Mouse (Mus musculus) midbrain, embryonic 11.5 days (tissue): Measurements from ENCODE around the gene Olfr1411. TPM values are rescaled to one million over a fixed set of nuclear protein-coding genes. Genes with fewer than 3 reads are reported as not detected.

Experiments used
- ATAC-seq: fragments of 200-750 bp; cut with Nextera tagmentation; 2 replicates; pipeline ENCODE4 v1.8.0; 2017; ENCODE audit warnings: moderate TSS enrichment, moderate library complexity; ENCODE audit not compliant: low FRiP score
- DNase-seq: peaks from one replicate; pipeline ENCODE4 v3.0.0; 2015; ENCODE audit warnings: low spot score; ENCODE audit errors: missing footprints
- H3K27ac ChIP-seq: fragments of 300-500 bp; sonication (generic); 2 replicates; pipeline ENCODE4 v1.5.1; 2014; ENCODE audit warnings: low read depth, low read length
- H3K27me3 ChIP-seq: fragments of 300-500 bp; sonication (generic); 2 replicates; pipeline ENCODE4 v1.6.1; 2014; ENCODE audit warnings: mild to moderate bottlenecking, low read length, moderate library complexity, mixed read lengths; ENCODE audit not compliant: control insufficient read depth, insufficient read depth
- H3K36me3 ChIP-seq: fragments of 300-500 bp; sonication (generic); 2 replicates; pipeline ENCODE4 v1.6.1; 2014; ENCODE audit warnings: mild to moderate bottlenecking, low read length, moderate library complexity, mixed read lengths; ENCODE audit not compliant: control insufficient read depth, insufficient read depth
- H3K4me1 ChIP-seq: fragments of 300-500 bp; sonication (generic); 2 replicates; pipeline ENCODE4 v1.6.1; 2014; ENCODE audit warnings: low read length; ENCODE audit not compliant: control insufficient read depth, insufficient read depth
- H3K4me2 ChIP-seq: fragments of 300-500 bp; sonication (generic); 2 replicates; pipeline ENCODE4 v1.6.1; 2014; ENCODE audit warnings: mild to moderate bottlenecking, moderate library complexity
- H3K4me3 ChIP-seq: fragments of 300-500 bp; sonication (generic); 2 replicates; pipeline ENCODE4 v1.5.1; 2014; ENCODE audit warnings: low read depth, low read length
- H3K9ac ChIP-seq: fragments of 300-500 bp; sonication (generic); 2 replicates; pipeline ENCODE4 v1.6.1; 2014; ENCODE audit warnings: low read length
- H3K9me3 ChIP-seq: fragments of 300-500 bp; sonication (generic); 2 replicates; pipeline ENCODE4 v1.6.1; 2016; ENCODE audit warnings: low read length; ENCODE audit not compliant: control insufficient read depth
- WGBS: fragments of 180-500 bp; shearing (Covaris S2); extraction: QIAGEN DNeasy Blood & Tissue Kit; methylation state at CpG from one replicate; pipeline ENCODE4 v1.1.7; 2014; 5-methylcytosine and 5-hydroxymethylcytosine counted together
- polyA plus RNA-seq: library from polyadenylated mRNA; unstranded; fragments of >200 nt; fragmentation: Nextera tagmentation; extraction: Ambion mirVana; gene quantifications from 2 replicates; pipeline ENCODE4 v1.2.1, GENCODE M21; 2014

Gene Olfr1411
- not detected in 2 replicates for polyA plus RNA-seq

- H3K9me3 ChIP-seq = no peaks in the 10 kb centered on the region
- no peak within 1 kb of the TSS for H3K27ac ChIP-seq
- no peak within 1 kb of the TSS for H3K9ac ChIP-seq
- no peak within 1 kb of the TSS for H3K4me2 ChIP-seq
- ATAC-seq (no peak), DNase-seq (no peak)
- no peaks in the 10 kb centered on the region for H3K27me3 ChIP-seq
- H3K36me3 ChIP-seq = no peaks in the 10 kb centered on the region
- no peaks in the 10 kb centered on the region for H3K4me1 ChIP-seq
- H3K4me3 ChIP-seq = no peak within 1 kb of the TSS
Measured at GRCm38 (mm10) chr1:92594111-92594510, at the start of gene Olfr1411. TSS of gene Olfr1411 (plus strand) at chr1:92594411.

GRCm38 (mm10) chr1:92545929-92546328 is 48.3 kb upstream of the Olfr1411 start:
- no peaks in the 10 kb centered on the region for H3K27me3 ChIP-seq
- H3K4me3 ChIP-seq = no peak overlapping the region
- 74% methylated on average over 2 of the region's 2 CpGs for WGBS
- no peak overlapping the region for H3K4me2 ChIP-seq
- DNase-seq (no peak), ATAC-seq (no peak)
- H3K9ac ChIP-seq = no peak overlapping the region
- no peaks in the 10 kb centered on the region for H3K9me3 ChIP-seq
- no peaks in the 10 kb centered on the region for H3K36me3 ChIP-seq
- H3K27ac ChIP-seq = no peak overlapping the region
- H3K4me1 ChIP-seq = no peaks in the 10 kb centered on the region

GRCm38 (mm10) chr1:92571022-92571421 is 23.2 kb upstream of the Olfr1411 start, which contains the start of gene Olfr1413:
TSS of gene Olfr1413 (plus strand) at chr1:92571322.
- Histone ChIP-seq H3K9ac (no peak within 1 kb of the TSS), H3K36me3 (no peaks in the 10 kb centered on the region), H3K4me3 (no peak within 1 kb of the TSS), H3K4me1 (no peaks in the 10 kb centered on the region), H3K27me3 (no peaks in the 10 kb centered on the region), H3K4me2 (no peak within 1 kb of the TSS), H3K27ac (no peak within 1 kb of the TSS), H3K9me3 (no peaks in the 10 kb centered on the region)
- DNase-seq (no peak), ATAC-seq (no peak)
- 91% methylated on average over 3 of the region's 3 CpGs for WGBS

- no peak for ATAC-seq
- no peak for DNase-seq
- 87% methylated on average over 2 of the region's 2 CpGs for WGBS
- no peak within 1 kb of the TSS for H3K4me2 ChIP-seq
- no peaks in the 10 kb centered on the region for H3K9me3 ChIP-seq
- H3K27me3 ChIP-seq = no peaks in the 10 kb centered on the region
- H3K4me3 ChIP-seq = no peak within 1 kb of the TSS
- no peaks in the 10 kb centered on the region for H3K4me1 ChIP-seq
- no peaks in the 10 kb centered on the region for H3K36me3 ChIP-seq
- H3K9ac ChIP-seq = no peak within 1 kb of the TSS
- no peak within 1 kb of the TSS for H3K27ac ChIP-seq
Measured at GRCm38 (mm10) chr1:92585479-92585878, 8.7 kb upstream of the Olfr1411 start, which contains the start of gene Olfr1412. TSS of gene Olfr1412 (plus strand) at chr1:92585779.

GRCm38 (mm10) chr1:92596019-92596418 is 1.8 kb downstream of the Olfr1411 start:
- H3K4me1 ChIP-seq = no peaks in the 10 kb centered on the region
- DNase-seq = no peak
- H3K9me3 ChIP-seq = no peaks in the 10 kb centered on the region
- no peaks in the 10 kb centered on the region for H3K27me3 ChIP-seq
- no peak overlapping the region for H3K27ac ChIP-seq
- 85% methylated on average over 3 of the region's 3 CpGs for WGBS
- no peak overlapping the region for H3K4me2 ChIP-seq
- no peak overlapping the region for H3K9ac ChIP-seq
- no peak for ATAC-seq
- no peaks in the 10 kb centered on the region for H3K36me3 ChIP-seq
- H3K4me3 ChIP-seq = no peak overlapping the region

GRCm38 (mm10) chr1:92605482-92605881 is 11.3 kb downstream of the Olfr1411 start, which contains the start of gene Olfr1410:
TSS of gene Olfr1410 (plus strand) at chr1:92605782.
- no peak within 1 kb of the TSS for H3K4me3 ChIP-seq
- H3K9ac ChIP-seq = no peak within 1 kb of the TSS
- H3K9me3 ChIP-seq = no peaks in the 10 kb centered on the region
- WGBS = 80% methylated on average over 1 of the region's 1 CpGs
- H3K27me3 ChIP-seq = no peaks in the 10 kb centered on the region
- no peak within 1 kb of the TSS for H3K4me2 ChIP-seq
- H3K36me3 ChIP-seq = no peaks in the 10 kb centered on the region
- DNase-seq (no peak), ATAC-seq (no peak)
- no peak within 1 kb of the TSS for H3K27ac ChIP-seq
- no peaks in the 10 kb centered on the region for H3K4me1 ChIP-seq

- H3K36me3 ChIP-seq = no peaks in the 10 kb centered on the region
- 79% methylated on average over 4 of the region's 4 CpGs for WGBS
- ATAC-seq (no peak), DNase-seq (no peak)
- H3K4me3 ChIP-seq = no peak overlapping the region
- H3K27ac ChIP-seq = no peak overlapping the region
- H3K9me3 ChIP-seq = no peaks in the 10 kb centered on the region
- no peak overlapping the region for H3K9ac ChIP-seq
- H3K4me2 ChIP-seq = no peak overlapping the region
- no peaks in the 10 kb centered on the region for H3K4me1 ChIP-seq
- H3K27me3 ChIP-seq = no peaks in the 10 kb centered on the region
Measured at GRCm38 (mm10) chr1:92607711-92608110, 13.5 kb downstream of the Olfr1411 start.

GRCm38 (mm10) chr1:92611008-92611407 is 16.8 kb downstream of the Olfr1411 start:
- WGBS = 10% methylated on average over 5 of the region's 5 CpGs
- ATAC-seq (no peak), DNase-seq (peak; percentile 87)
- Histone ChIP-seq H3K36me3 (no peaks in the 10 kb centered on the region), H3K4me2 (no peak overlapping the region), H3K4me1 (no peaks in the 10 kb centered on the region), H3K9ac (no peak overlapping the region), H3K27me3 (no peaks in the 10 kb centered on the region), H3K4me3 (no peak overlapping the region), H3K9me3 (no peaks in the 10 kb centered on the region), H3K27ac (no peak overlapping the region)

GRCm38 (mm10) chr1:92613175-92613574 is 19.0 kb downstream of the Olfr1411 start:
- H3K9me3 ChIP-seq = no peaks in the 10 kb centered on the region
- no peaks in the 10 kb centered on the region for H3K27me3 ChIP-seq
- WGBS = 48% methylated on average over 4 of the region's 4 CpGs
- no peak overlapping the region for H3K4me3 ChIP-seq
- H3K27ac ChIP-seq = no peak overlapping the region
- DNase-seq (no peak), ATAC-seq (peak; percentile 59)
- H3K36me3 ChIP-seq = no peaks in the 10 kb centered on the region
- no peaks in the 10 kb centered on the region for H3K4me1 ChIP-seq
- H3K9ac ChIP-seq = no peak overlapping the region
- no peak overlapping the region for H3K4me2 ChIP-seq
